Mouse (Mus musculus): Measurements from ENCODE around the gene Hnf4a.
"Not testable (repeated sequence)": the region's sequence is repeated elsewhere in the genome, so short reads cannot be mapped to it uniquely, and the experiment has no call there.

Gene Hnf4a

DNA sequence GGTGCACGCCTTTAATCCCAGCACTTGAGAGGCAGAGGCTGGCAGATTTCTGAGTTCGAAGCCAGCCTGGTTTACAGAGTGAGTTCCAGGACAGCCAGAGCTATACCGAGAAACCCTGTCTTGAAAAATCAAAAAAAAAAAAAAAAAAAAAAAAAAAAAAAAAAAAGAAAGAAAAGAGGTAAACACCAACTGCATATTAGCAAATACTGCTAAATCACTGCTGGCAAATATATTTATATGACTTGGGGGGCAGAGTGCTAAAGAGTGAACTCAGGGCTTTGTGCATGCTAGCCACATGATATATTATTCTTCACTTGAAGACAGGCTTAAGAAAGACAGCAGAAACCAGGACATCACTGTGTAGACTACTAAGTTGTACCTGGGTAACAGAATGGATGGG lies 114.8 kb downstream of the Hnf4a start:
- DNase-seq (ENCODE audit: inconsistent ontology term), result not testable (repeated sequence)
